Mouse (Mus musculus) frontal cortex, adult (tissue): Measurements from ENCODE around the gene 2610028H24Rik.
A peak's percentile ranks its signal among the peaks of the same experiment; 100 is the strongest.

ENCODE experiments used
- ATAC-seq: cut with Nextera tagmentation; 2 replicates; pipeline ENCODE4 v1.9.2; 2017; ENCODE audit warnings: mild to moderate bottlenecking, moderate library complexity, mixed read lengths; ENCODE audit not compliant: low TSS enrichment

Gene 2610028H24Rik

GRCm38 (mm10) chr10:76488265-76488664 is 39.4 kb downstream of the 2610028H24Rik start:
- ATAC-seq, result no peak

- ATAC-seq, result no peak
These were observed 40.3 kb downstream of the 2610028H24Rik start for GRCm38 (mm10) chr10:76489205-76489604.

GRCm38 (mm10) chr10:76493527-76493926 is 44.6 kb downstream of the 2610028H24Rik start:
- peak; percentile 50; the same call in 1 of the 2 replicates for ATAC-seq

GRCm38 (mm10) chr10:76495501-76495900 is 46.6 kb downstream of the 2610028H24Rik start:
- 0 out of 2 replicates have a peak, but pooled peaks have one; percentile 16 for ATAC-seq

- 0 out of 2 replicates have a peak, but pooled peaks have one; percentile 4 for ATAC-seq
These were observed 47.5 kb downstream of the 2610028H24Rik start for GRCm38 (mm10) chr10:76496366-76496765.

GRCm38 (mm10) chr10:76497522-76497921 is 48.6 kb downstream of the 2610028H24Rik start:
- no peak for ATAC-seq

GRCm38 (mm10) chr10:76504271-76504943 is 55.5 kb downstream of the 2610028H24Rik start:
- no peak for ATAC-seq

- no peak for ATAC-seq
These were observed 57.0 kb downstream of the 2610028H24Rik start for GRCm38 (mm10) chr10:76505865-76506264.
